Mouse (Mus musculus): ENCODE measurements around the gene Rnf167.

DNA sequence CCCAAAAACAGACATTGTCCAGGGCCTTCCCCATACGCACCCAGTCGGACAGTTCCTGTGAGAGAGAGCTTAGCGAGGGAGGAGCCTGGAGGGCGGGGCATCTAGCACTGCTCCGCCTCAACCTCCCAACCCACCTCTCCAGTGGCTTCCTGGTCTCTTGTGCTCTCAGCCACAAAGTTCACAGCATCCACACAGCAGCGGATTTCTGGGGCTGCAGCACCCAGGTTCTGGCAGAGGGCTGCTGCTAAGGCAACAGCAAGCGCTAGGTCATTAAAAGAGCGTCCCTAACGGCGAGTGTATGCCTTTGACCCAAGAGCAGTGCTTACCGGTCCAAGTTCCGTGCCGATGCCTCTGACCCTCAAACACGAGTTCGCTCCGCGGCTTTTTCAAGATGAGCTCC, 32.0 kb upstream of the Rnf167 start:
- TF ChIP-seq CTCF (IDR thresholded peaks at IDR 0.05) (peak; percentile 20), EP300 (IDR thresholded peaks at IDR 0.05; ENCODE audit: insufficient read depth, low read depth, low read length) (0 out of 2 replicates have a peak, but pooled peaks have one; percentile 3)
